Mouse (Mus musculus) olfactory bulb, adult 2 months (tissue): Measurements from ENCODE around the gene Zfp970.
"Not testable (repeated sequence)": the region's sequence is repeated elsewhere in the genome, so short reads cannot be mapped to it uniquely, and the experiment has no call there.

Experiments used
- CTCF ChIP-seq: fragments of 200-500 bp; IDR thresholded peaks from 2 replicates; pipeline ENCODE4 v1.5.1; 2012; ENCODE audit warnings: low read depth, mild to moderate bottlenecking, low read length, moderate library complexity; ENCODE audit not compliant: insufficient read depth
- POLR2A ChIP-seq: fragments of 200-500 bp; IDR thresholded peaks from 2 replicates; pipeline ENCODE4 v1.6.1; 2012; ENCODE audit warnings: mild to moderate bottlenecking, low read depth, low read length, moderate library complexity; ENCODE audit not compliant: insufficient read depth

DNA sequence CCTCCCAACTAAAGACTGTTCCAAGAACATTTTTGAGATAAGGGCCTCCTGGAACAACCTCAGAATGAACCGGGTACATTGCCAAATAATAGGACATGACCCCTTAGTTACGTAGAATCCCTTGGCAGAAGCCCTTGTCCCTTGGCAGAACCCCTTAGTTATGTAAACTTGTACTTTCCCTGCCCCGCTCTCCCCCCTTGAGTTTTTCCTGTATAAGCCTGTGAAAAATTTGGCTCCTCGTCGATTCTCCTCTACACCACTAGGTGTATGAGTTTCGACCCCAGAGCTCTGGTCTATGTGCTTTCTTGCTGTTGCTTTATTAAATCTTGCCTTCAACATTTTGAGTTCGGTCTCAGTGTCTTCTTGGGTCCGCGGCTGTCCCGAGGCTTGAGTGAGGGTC lies 7.7 kb downstream of the Zfp970 start:
- TF ChIP-seq POLR2A, CTCF: not testable (repeated sequence)
